Mouse (Mus musculus): ENCODE data around the gene Kifc5b.

GRCm38 (mm10) chr17:26972703-26973574 lies 56.0 kb downstream of the Kifc5b start, which contains the start of gene Zbtb9:
- TF ChIP-seq CTCF (IDR thresholded peaks at IDR 0.05; ENCODE audit: low read depth, low read length): no peak
- peak; percentile 90 for TF ChIP-seq POLR2A (IDR thresholded peaks at IDR 0.05; ENCODE audit: borderline replicate concordance, low read depth, low read length)
